Mouse (Mus musculus) cortical plate, adult 2 months (tissue): ENCODE measurements around the gene Snx1.

Experiments
- CTCF ChIP-seq: fragments of 200-500 bp; IDR thresholded peaks from 2 replicates; pipeline ENCODE4 v1.5.1; 2011; ENCODE audit warnings: mild to moderate bottlenecking, control low read depth, low read length; ENCODE audit not compliant: insufficient read depth; ENCODE audit errors: extremely low read depth
- POLR2A ChIP-seq: fragments of 200-500 bp; IDR thresholded peaks from 2 replicates; pipeline ENCODE4 v1.6.1; 2011; ENCODE audit warnings: mild to moderate bottlenecking, low read length, control low read depth; ENCODE audit not compliant: insufficient read depth; ENCODE audit errors: extremely low read depth

DNA sequence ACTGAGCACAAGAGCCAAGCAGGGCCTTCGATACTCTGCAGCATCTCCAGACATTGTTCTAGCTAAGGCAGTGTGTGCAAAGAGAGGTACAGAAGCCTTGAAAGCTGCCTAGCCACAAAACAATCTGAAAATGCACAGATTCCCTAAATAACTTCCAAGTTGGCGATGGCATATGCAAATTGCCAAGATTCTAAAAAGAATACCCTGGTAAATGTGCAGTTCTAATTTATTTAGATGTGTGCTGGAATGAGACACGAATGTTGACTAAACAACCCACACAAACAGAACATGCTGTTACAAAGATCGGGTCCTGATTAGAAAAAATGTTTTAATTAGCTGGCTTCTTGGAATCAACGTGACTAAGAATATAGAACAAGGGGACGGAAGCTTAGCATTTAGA is 23.7 kb downstream of the Snx1 start:
- no peak for TF ChIP-seq CTCF
- TF ChIP-seq POLR2A: no peak
